Mouse (Mus musculus): ENCODE data around the gene Mif4gd.

- TF ChIP-seq CTCF (IDR thresholded peaks at IDR 0.05; ENCODE audit: borderline replicate concordance, control insufficient read depth, extremely low read depth, insufficient read depth, low read length, poor library complexity) (no peak), POLR2A (IDR thresholded peaks at IDR 0.05; ENCODE audit: control insufficient read depth, extremely low read depth, insufficient read depth, low read length, poor library complexity) (no peak)
Measured at GRCm38 (mm10) chr11:115660376-115660775, 47.6 kb upstream of the Mif4gd start.
